Mouse (Mus musculus) E14TG2a.4 (cell line): ENCODE measurements around the gene Sirt5.

Experiments used
- H3K27me3 ChIP-seq: 2 replicates; pipeline ENCODE4 v1.6.1; 2014; ENCODE audit warnings: low read length, control low read depth; ENCODE audit not compliant: insufficient read depth
- H3K36me3 ChIP-seq: 2 replicates; pipeline ENCODE4 v1.6.1; 2014; ENCODE audit warnings: low read length, control low read depth; ENCODE audit not compliant: insufficient read depth
- H3K4me1 ChIP-seq: replicated peaks from 2 replicates; pipeline ENCODE4 v1.6.1; 2014; ENCODE audit warnings: low read depth, low read length, control low read depth
- H3K4me3 ChIP-seq: replicated peaks from 2 replicates; pipeline ENCODE4 v1.5.1; 2014; ENCODE audit warnings: mild to moderate bottlenecking, low read length
- H3K9me3 ChIP-seq: 2 replicates; pipeline ENCODE4 v1.6.1; 2014; ENCODE audit warnings: low read length, control low read depth
- CTCF ChIP-seq: conservative IDR thresholded peaks from 2 replicates; pipeline ENCODE4 v1.5.1; 2014; ENCODE audit warnings: low read length
- NANOG ChIP-seq: IDR thresholded peaks from 2 replicates; pipeline ENCODE4 v1.6.1; 2014; ENCODE audit warnings: borderline replicate concordance, low read length, mixed read lengths
- POU5F1 ChIP-seq: IDR thresholded peaks from 2 replicates; pipeline ENCODE4 v1.6.1; 2014; ENCODE audit warnings: low read length, borderline replicate concordance

The Sirt5 gene

GRCm38 (mm10) chr13:43364985-43365824 lies at the start of gene Sirt5:
Sirt5 (plus strand) TSS chr13:43365496.
- no peaks in the 10 kb centered on the region for H3K9me3 ChIP-seq
- H3K36me3 ChIP-seq, result no peaks in the 10 kb centered on the region
- H3K4me3 ChIP-seq, result peak within 1 kb of the TSS; percentile 84
- TF ChIP-seq CTCF, result peak; percentile 36; the same call in 1 of the 2 replicates
- no peak for TF ChIP-seq NANOG
- no peak for TF ChIP-seq POU5F1
- peaks cover 17% of the 10 kb centered on the region for H3K27me3 ChIP-seq
- peaks cover 15% of the 10 kb centered on the region for H3K4me1 ChIP-seq

GRCm38 (mm10) chr13:43317411-43317810 lies 47.9 kb upstream of the Sirt5 start:
- Histone ChIP-seq H3K9me3 (no peaks in the 10 kb centered on the region), H3K4me3 (peak overlapping the region; percentile 17; the same call in 1 of the 2 replicates), H3K4me1 (peaks cover 17% of the 10 kb centered on the region), H3K27me3 (0 out of 2 replicates have a peak, but pooled peaks cover 3% of the 10 kb centered on the region), H3K36me3 (no peaks in the 10 kb centered on the region)
- TF ChIP-seq NANOG (no peak), CTCF (no peak), POU5F1 (no peak)

GRCm38 (mm10) chr13:43319396-43319795 lies 45.9 kb upstream of the Sirt5 start:
- no peaks in the 10 kb centered on the region for H3K9me3 ChIP-seq
- H3K4me3 ChIP-seq, result no peak overlapping the region
- peaks cover 13% of the 10 kb centered on the region for H3K4me1 ChIP-seq
- no peaks in the 10 kb centered on the region for H3K36me3 ChIP-seq
- no peak for TF ChIP-seq POU5F1
- TF ChIP-seq CTCF, result no peak
- TF ChIP-seq NANOG, result no peak
- H3K27me3 ChIP-seq, result 0 out of 2 replicates have a peak, but pooled peaks cover 3% of the 10 kb centered on the region

- no peaks in the 10 kb centered on the region for H3K9me3 ChIP-seq
- no peaks in the 10 kb centered on the region for H3K36me3 ChIP-seq
- H3K4me1 ChIP-seq, result peaks cover 11% of the 10 kb centered on the region
- TF ChIP-seq POU5F1 (no peak), CTCF (peak; percentile 50)
- no peak overlapping the region for H3K4me3 ChIP-seq
- H3K27me3 ChIP-seq, result no peaks in the 10 kb centered on the region
Observed at GRCm38 (mm10) chr13:43321492-43321891, 43.8 kb upstream of the Sirt5 start.

GRCm38 (mm10) chr13:43325427-43325826 lies 39.9 kb upstream of the Sirt5 start:
- Histone ChIP-seq H3K36me3 (no peaks in the 10 kb centered on the region), H3K4me3 (no peak overlapping the region), H3K9me3 (no peaks in the 10 kb centered on the region), H3K4me1 (peaks cover 4% of the 10 kb centered on the region; the same call in 1 of the 2 replicates), H3K27me3 (no peaks in the 10 kb centered on the region)
- TF ChIP-seq NANOG (no peak), CTCF (no peak), POU5F1 (no peak)

GRCm38 (mm10) chr13:43331721-43332444 lies 33.4 kb upstream of the Sirt5 start:
- no peaks in the 10 kb centered on the region for H3K9me3 ChIP-seq
- peaks cover 6% of the 10 kb centered on the region; the same call in 1 of the 2 replicates for H3K27me3 ChIP-seq
- TF ChIP-seq NANOG, result no peak

GRCm38 (mm10) chr13:43332591-43332990 lies 32.7 kb upstream of the Sirt5 start:
- no peak overlapping the region for H3K4me3 ChIP-seq

More at GRCm38 (mm10) chr13:43331721-43332444, 33.4 kb upstream of the Sirt5 start:
- H3K4me1 ChIP-seq, result peaks cover 9% of the 10 kb centered on the region
- no peak overlapping the region for H3K4me3 ChIP-seq
- no peaks in the 10 kb centered on the region for H3K36me3 ChIP-seq

GRCm38 (mm10) chr13:43336425-43337221 lies 28.7 kb upstream of the Sirt5 start:
- H3K9me3 ChIP-seq, result no peaks in the 10 kb centered on the region
- TF ChIP-seq POU5F1 (no peak), CTCF (no peak), NANOG (no peak)
- H3K27me3 ChIP-seq, result peaks cover 6% of the 10 kb centered on the region; the same call in 1 of the 2 replicates
- H3K36me3 ChIP-seq, result no peaks in the 10 kb centered on the region
- H3K4me1 ChIP-seq, result peaks cover 23% of the 10 kb centered on the region
- no peak overlapping the region; the same call in 1 of the 2 replicates for H3K4me3 ChIP-seq

More at GRCm38 (mm10) chr13:43332591-43332990, 32.7 kb upstream of the Sirt5 start:
- H3K27me3 ChIP-seq, result peaks cover 6% of the 10 kb centered on the region; the same call in 1 of the 2 replicates
- peaks cover 10% of the 10 kb centered on the region for H3K4me1 ChIP-seq
- TF ChIP-seq CTCF, result peak; percentile 65
- no peak for TF ChIP-seq POU5F1
- TF ChIP-seq NANOG, result no peak
- no peaks in the 10 kb centered on the region for H3K9me3 ChIP-seq
- no peaks in the 10 kb centered on the region for H3K36me3 ChIP-seq
